Mouse (Mus musculus) heart, embryonic 14.5 days (tissue): ENCODE measurements at regions not wholly inside any gene's neighbourhood (a gene's known extent, or its start where the extent isn't known, plus 50 kb on each side); places are given as distances from the start of the nearest gene placed in this dataset.

Source experiments
- ATAC-seq: fragments of 200-750 bp; cut with Nextera tagmentation; 2 replicates; pipeline ENCODE4 v1.8.0; 2017; ENCODE audit warnings: low read depth, moderate TSS enrichment; ENCODE audit not compliant: insufficient number of reproducible peaks, insufficient read depth, low FRiP score
- H3K27ac ChIP-seq, 2 experiments: fragments of 200-500 bp in 1 of 2; fragments of 300-500 bp in 1 of 2; sonication (generic) in 1 of 2; replicated peaks in 1 of 2; 2 replicates each; pipeline ENCODE4 v1.5.1; 2012 to 2014; ENCODE audit warnings: low read depth in 2 of 2, low read length in 2 of 2, control low read depth in 1 of 2, mild to moderate bottlenecking in 1 of 2, mixed read lengths in 1 of 2; ENCODE audit not compliant: control insufficient read depth in 1 of 2, insufficient read depth in 1 of 2
- H3K27me3 ChIP-seq: fragments of 300-500 bp; sonication (generic); 2 replicates; pipeline ENCODE4 v1.6.1; 2014; ENCODE audit warnings: mild to moderate bottlenecking, low read length, control low read depth; ENCODE audit not compliant: control insufficient read depth, insufficient read depth
- H3K36me3 ChIP-seq: fragments of 300-500 bp; sonication (generic); 2 replicates; pipeline ENCODE4 v1.6.1; 2014; ENCODE audit warnings: mild to moderate bottlenecking, control low read depth, low read length, mixed read lengths; ENCODE audit not compliant: control insufficient read depth, insufficient read depth
- H3K4me1 ChIP-seq, 2 experiments: fragments of 200-500 bp in 1 of 2; fragments of 300-500 bp in 1 of 2; sonication (generic) in 1 of 2; 2 replicates each; pipeline ENCODE4 v1.6.1; 2012 to 2014; ENCODE audit warnings: low read length in 2 of 2, control low read depth in 1 of 2, mixed read lengths in 1 of 2; ENCODE audit not compliant: control insufficient read depth in 2 of 2, insufficient read depth in 2 of 2
- H3K4me2 ChIP-seq: fragments of 300-500 bp; sonication (generic); 2 replicates; pipeline ENCODE4 v1.6.1; 2014; ENCODE audit warnings: mild to moderate bottlenecking, low read length
- H3K4me3 ChIP-seq, 2 experiments: fragments of 200-500 bp in 1 of 2; fragments of 300-500 bp in 1 of 2; sonication (generic) in 1 of 2; 2 replicates each; pipeline ENCODE4 v1.5.1; 2012 to 2014; ENCODE audit warnings: low read length in 2 of 2, mild to moderate bottlenecking in 2 of 2, control low read depth in 1 of 2, low read depth in 1 of 2, moderate library complexity in 1 of 2; ENCODE audit not compliant: control insufficient read depth in 1 of 2, insufficient read depth in 1 of 2
- H3K9ac ChIP-seq: fragments of 300-500 bp; sonication (generic); 2 replicates; pipeline ENCODE4 v1.6.1; 2014; ENCODE audit warnings: mild to moderate bottlenecking, low read length
- H3K9me3 ChIP-seq: fragments of 300-500 bp; sonication (generic); 2 replicates; pipeline ENCODE4 v1.6.1; 2016; ENCODE audit warnings: low read length, control low read depth; ENCODE audit not compliant: control insufficient read depth
- WGBS: fragments of 180-500 bp; shearing (Covaris S2); extraction: QIAGEN DNeasy Blood & Tissue Kit; methylation state at CpG from one replicate; pipeline ENCODE4 v1.1.7; 2014; 5-methylcytosine and 5-hydroxymethylcytosine counted together

- H3K36me3 ChIP-seq, result no peaks in the 10 kb centered on the region
- ATAC-seq, result no peak
- H3K4me3 ChIP-seq, result no peak overlapping the region
- H3K9me3 ChIP-seq, result no peaks in the 10 kb centered on the region
- H3K4me1 ChIP-seq, result peaks cover 7 to 9% of the 10 kb centered on the region in 2 experiments
- H3K4me2 ChIP-seq, result no peak overlapping the region
- no peak overlapping the region for H3K9ac ChIP-seq
- WGBS, result 69% methylated on average over 2 of the region's 2 CpGs
- H3K27ac ChIP-seq, result no peak overlapping the region
- H3K27me3 ChIP-seq, result no peaks in the 10 kb centered on the region
Measured at GRCm38 (mm10) chr15:59709925-59710324, 306.5 kb downstream of the 4933412E24Rik start.

DNA sequence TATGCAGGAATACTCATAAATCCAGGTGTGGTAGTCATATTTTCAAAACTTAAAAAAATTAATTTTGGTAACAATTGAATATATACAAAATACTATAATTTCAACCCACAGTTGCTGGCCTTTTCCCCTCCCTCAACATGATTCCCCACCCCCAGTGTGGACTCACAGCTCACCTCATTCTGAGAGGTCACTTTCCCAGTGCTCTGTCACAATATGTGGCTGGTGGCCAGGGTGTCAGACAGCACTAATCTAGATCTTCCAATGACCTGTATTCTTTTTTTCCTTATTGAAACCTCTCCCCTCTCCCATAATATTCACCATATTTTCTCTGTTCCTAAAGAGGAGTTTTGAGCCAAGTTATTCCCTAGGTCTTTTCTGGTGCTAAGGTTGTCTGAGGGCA lies 308.0 kb downstream of the 4933412E24Rik start:
- no peaks in the 10 kb centered on the region for H3K9me3 ChIP-seq
- no peak overlapping the region for H3K27ac ChIP-seq
- ATAC-seq, result no peak
- no peaks in the 10 kb centered on the region for H3K27me3 ChIP-seq
- no peaks in the 10 kb centered on the region for H3K4me1 ChIP-seq
- H3K9ac ChIP-seq, result no peak overlapping the region
- no peak overlapping the region for H3K4me2 ChIP-seq
- H3K4me3 ChIP-seq, result no peak overlapping the region
- no peaks in the 10 kb centered on the region for H3K36me3 ChIP-seq

DNA sequence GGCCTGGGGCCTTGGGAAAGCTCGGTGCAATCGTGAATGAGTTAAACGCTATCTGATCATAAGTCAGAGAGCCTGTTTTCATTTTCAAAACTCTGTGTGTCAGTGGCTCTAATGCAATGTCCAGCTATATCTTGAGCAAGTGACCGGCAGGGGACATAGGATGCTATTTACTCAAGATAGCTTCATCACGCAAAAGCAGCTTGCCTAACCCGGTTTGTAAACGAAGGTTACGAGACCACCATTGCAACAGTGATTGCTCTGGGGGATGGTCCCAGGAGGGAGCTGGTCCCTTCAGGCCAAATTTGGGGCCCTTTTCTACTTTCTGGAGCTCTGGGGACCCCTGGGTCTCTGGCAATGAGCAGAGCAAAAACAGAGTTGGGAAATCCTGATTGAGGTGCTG lies 309.3 kb downstream of the 4933412E24Rik start:
- Histone ChIP-seq H3K4me3 (no peak overlapping the region), H3K4me2 (no peak overlapping the region), H3K4me1 (no peaks in the 10 kb centered on the region), H3K27ac (no peak overlapping the region), H3K27me3 (no peaks in the 10 kb centered on the region), H3K36me3 (no peaks in the 10 kb centered on the region), H3K9ac (no peak overlapping the region), H3K9me3 (no peaks in the 10 kb centered on the region)
- no peak for ATAC-seq
- WGBS, result 76% methylated on average over 8 of the region's 8 CpGs
